Mouse (Mus musculus): ENCODE results near the gene Rpl3l. TPM values are rescaled to one million over a fixed set of nuclear protein-coding genes. Genes with fewer than 3 reads are reported as not detected.
A peak's percentile ranks its signal among the peaks of the same experiment; 100 is the strongest.

Rpl3l gene
- not detected in 2 replicates for polyA plus RNA-seq (2015; fragmentation: Nextera tagmentation; extraction: Ambion mirVana)

GRCm38 (mm10) chr17:24727618-24728017 lies at the start of gene Rpl3l:
TSS of gene Rpl3l (plus strand) at chr17:24727820.
- Histone ChIP-seq H3K27me3 (peaks cover 23% of the 10 kb centered on the region; the same call in 1 of the 2 replicates), H3K4me1 (replicated peaks) (peaks cover 11% of the 10 kb centered on the region), H3K9me3 (no peaks in the 10 kb centered on the region), H3K9ac (0 out of 2 replicates have a peak within 1 kb of the TSS, but pooled peaks have one; percentile 29), H3K36me3 (peaks cover under 1% of the 10 kb centered on the region; the same call in 1 of the 2 replicates), H3K4me3 (no peak within 1 kb of the TSS), H3K27ac (no peak within 1 kb of the TSS), H3K4me2 (no peak within 1 kb of the TSS)
- no peak for ATAC-seq (ENCODE audit: low FRiP score)
- 80% methylated on average over 2 of the region's 2 CpGs for WGBS

- Histone ChIP-seq H3K4me1 (replicated peaks) (peaks cover 36% of the 10 kb centered on the region), H3K9ac (no peak overlapping the region), H3K27ac (no peak overlapping the region), H3K9me3 (no peaks in the 10 kb centered on the region), H3K36me3 (peaks cover 21% of the 10 kb centered on the region), H3K27me3 (peaks cover 36% of the 10 kb centered on the region), H3K4me2 (peak overlapping the region; percentile 1), H3K4me3 (no peak overlapping the region)
- no peak for ATAC-seq (ENCODE audit: low FRiP score)
- 30% methylated on average over 16 of the region's 16 CpGs for WGBS
Observed at GRCm38 (mm10) chr17:24686514-24686913, 41.1 kb upstream of the Rpl3l start.

- H3K4me3 ChIP-seq = peak overlapping the region; percentile 32
- peak overlapping the region; percentile 72 for H3K4me2 ChIP-seq
- peaks cover 18% of the 10 kb centered on the region for H3K36me3 ChIP-seq
- no peak overlapping the region for H3K27ac ChIP-seq
- peak overlapping the region; percentile 65 for H3K9ac ChIP-seq
- WGBS = 2% methylated on average over 25 of the region's 25 CpGs
- peaks cover 36% of the 10 kb centered on the region for H3K4me1 ChIP-seq (replicated peaks)
- no peaks in the 10 kb centered on the region for H3K9me3 ChIP-seq
- ATAC-seq (ENCODE audit: low FRiP score) = no peak
- H3K27me3 ChIP-seq = peaks cover 37% of the 10 kb centered on the region
Observed at GRCm38 (mm10) chr17:24687146-24687595, 40.4 kb upstream of the Rpl3l start.

- Histone ChIP-seq H3K9ac (peak overlapping the region; percentile 65), H3K4me3 (peak overlapping the region; percentile 32), H3K27me3 (peaks cover 37% of the 10 kb centered on the region), H3K27ac (no peak overlapping the region), H3K36me3 (peaks cover 18% of the 10 kb centered on the region), H3K4me1 (replicated peaks) (peaks cover 36% of the 10 kb centered on the region), H3K4me2 (peak overlapping the region; percentile 72), H3K9me3 (no peaks in the 10 kb centered on the region)
- WGBS = 20% methylated on average over 23 of the region's 23 CpGs
- ATAC-seq (ENCODE audit: low FRiP score) = no peak
Observed at GRCm38 (mm10) chr17:24687599-24687998, 40.0 kb upstream of the Rpl3l start.

- peak within 1 kb of the TSS; percentile 94 for H3K27ac ChIP-seq
- WGBS = 1% methylated on average over 54 of the region's 55 CpGs
- no peaks in the 10 kb centered on the region for H3K9me3 ChIP-seq
- H3K4me2 ChIP-seq = peak within 1 kb of the TSS; percentile 72
- peak within 1 kb of the TSS; percentile 94 for H3K9ac ChIP-seq
- peaks cover 40% of the 10 kb centered on the region for H3K4me1 ChIP-seq (replicated peaks)
- peaks cover 37% of the 10 kb centered on the region for H3K27me3 ChIP-seq
- peak; percentile 72 for ATAC-seq (ENCODE audit: low FRiP score)
- H3K36me3 ChIP-seq = peaks cover 22% of the 10 kb centered on the region
- H3K4me3 ChIP-seq = peak within 1 kb of the TSS; percentile 79
Observed at GRCm38 (mm10) chr17:24689251-24690081, 38.2 kb upstream of the Rpl3l start, which contains the start of gene Syngr3. TSS of gene Syngr3 (minus strand) at chr17:24689955.

- Histone ChIP-seq H3K27ac (no peak overlapping the region), H3K36me3 (peaks cover 16% of the 10 kb centered on the region), H3K4me2 (no peak overlapping the region), H3K4me1 (replicated peaks) (peaks cover 57% of the 10 kb centered on the region), H3K27me3 (peaks cover 34% of the 10 kb centered on the region), H3K4me3 (no peak overlapping the region), H3K9ac (no peak overlapping the region; the same call in 1 of the 2 replicates), H3K9me3 (no peaks in the 10 kb centered on the region)
- WGBS = 89% methylated on average over 5 of the region's 5 CpGs
- ATAC-seq (ENCODE audit: low FRiP score) = no peak
Observed at GRCm38 (mm10) chr17:24692385-24692784, 35.2 kb upstream of the Rpl3l start.

GRCm38 (mm10) chr17:24695326-24696010 lies 32.2 kb upstream of the Rpl3l start:
- 7% methylated on average over 51 of the region's 51 CpGs for WGBS
- peaks cover 18% of the 10 kb centered on the region for H3K27me3 ChIP-seq

GRCm38 (mm10) chr17:24696011-24696697 lies 31.5 kb upstream of the Rpl3l start, which contains the start of the genes Gfer and Noxo1:
TSS of gene Gfer (minus strand) at chr17:24696156.
TSS of gene Noxo1 (plus strand) at chr17:24696234.
- H3K27me3 ChIP-seq = peaks cover 11% of the 10 kb centered on the region; the same call in 1 of the 2 replicates
- WGBS = under 1% methylated on average over 69 of the region's 76 CpGs
- H3K4me3 ChIP-seq = peak within 1 kb of the TSS; percentile 78
- H3K36me3 ChIP-seq = peaks cover 37% of the 10 kb centered on the region
- H3K9me3 ChIP-seq = no peaks in the 10 kb centered on the region
- H3K4me1 ChIP-seq (replicated peaks) = peaks cover 37% of the 10 kb centered on the region
- H3K4me2 ChIP-seq = peak within 1 kb of the TSS; percentile 78
- peak; percentile 87 for ATAC-seq (ENCODE audit: low FRiP score)
- H3K27ac ChIP-seq = peak within 1 kb of the TSS; percentile 90
- H3K9ac ChIP-seq = peak within 1 kb of the TSS; percentile 88

More at GRCm38 (mm10) chr17:24695326-24696010, 32.2 kb upstream of the Rpl3l start:
- peak overlapping the region; percentile 78 for H3K4me2 ChIP-seq
- peak overlapping the region; percentile 78 for H3K4me3 ChIP-seq
- H3K36me3 ChIP-seq = peaks cover 30% of the 10 kb centered on the region
- peak overlapping the region; percentile 88 for H3K9ac ChIP-seq
- no peaks in the 10 kb centered on the region for H3K9me3 ChIP-seq
- peak overlapping the region; percentile 90 for H3K27ac ChIP-seq
- ATAC-seq (ENCODE audit: low FRiP score) = peak; percentile 21
- peaks cover 43% of the 10 kb centered on the region for H3K4me1 ChIP-seq (replicated peaks)

GRCm38 (mm10) chr17:24697985-24698384 lies 29.6 kb upstream of the Rpl3l start:
- peaks cover 44% of the 10 kb centered on the region for H3K36me3 ChIP-seq
- WGBS = 16% methylated on average over 5 of the region's 5 CpGs
- H3K27ac ChIP-seq = no peak overlapping the region

GRCm38 (mm10) chr17:24698715-24699114 lies 28.9 kb upstream of the Rpl3l start:
- Histone ChIP-seq H3K4me3 (no peak overlapping the region), H3K9ac (no peak overlapping the region; the same call in 1 of the 2 replicates), H3K27ac (no peak overlapping the region), H3K4me1 (replicated peaks) (peaks cover 36% of the 10 kb centered on the region), H3K36me3 (peaks cover 42% of the 10 kb centered on the region), H3K27me3 (peaks cover 7% of the 10 kb centered on the region; the same call in 1 of the 2 replicates), H3K4me2 (no peak overlapping the region), H3K9me3 (no peaks in the 10 kb centered on the region)
- WGBS = 66% methylated on average over 9 of the region's 9 CpGs
- no peak for ATAC-seq (ENCODE audit: low FRiP score)

More at GRCm38 (mm10) chr17:24697985-24698384, 29.6 kb upstream of the Rpl3l start:
- Histone ChIP-seq H3K27me3 (peaks cover 7% of the 10 kb centered on the region; the same call in 1 of the 2 replicates), H3K4me2 (no peak overlapping the region), H3K4me3 (no peak overlapping the region), H3K4me1 (replicated peaks) (peaks cover 36% of the 10 kb centered on the region), H3K9ac (no peak overlapping the region; the same call in 1 of the 2 replicates), H3K9me3 (no peaks in the 10 kb centered on the region)
- ATAC-seq (ENCODE audit: low FRiP score) = no peak

GRCm38 (mm10) chr17:24699473-24699872 lies 28.1 kb upstream of the Rpl3l start:
- no peak for ATAC-seq (ENCODE audit: low FRiP score)
- Histone ChIP-seq H3K36me3 (peaks cover 50% of the 10 kb centered on the region), H3K9ac (no peak overlapping the region), H3K27me3 (peaks cover 7% of the 10 kb centered on the region; the same call in 1 of the 2 replicates), H3K4me2 (no peak overlapping the region), H3K4me3 (no peak overlapping the region), H3K27ac (no peak overlapping the region), H3K9me3 (no peaks in the 10 kb centered on the region), H3K4me1 (replicated peaks) (peaks cover 31% of the 10 kb centered on the region)
- 82% methylated on average over 2 of the region's 2 CpGs for WGBS

All from hindbrain, embryonic 13.5 days (tissue).